Mouse (Mus musculus) intestine, embryonic 14.5 days (tissue): ENCODE results near the gene Mob3a. TPM values are rescaled to one million over a fixed set of nuclear protein-coding genes. Genes with fewer than 3 reads are reported as not detected.

ENCODE experiments used
- ATAC-seq: fragments of 200-750 bp; cut with Nextera tagmentation; replicated peaks from 2 replicates; pipeline ENCODE4 v1.8.0; 2017; ENCODE audit warnings: low read depth, moderate number of reproducible peaks, moderate TSS enrichment, moderate library complexity; ENCODE audit not compliant: low FRiP score, low TSS enrichment
- DNase-seq: peaks from one replicate; pipeline ENCODE4 v3.0.0-alpha.2; 2018; ENCODE audit warnings: low spot score
- H3K27ac ChIP-seq: fragments of 300-500 bp; sonication (generic); 2 replicates; pipeline ENCODE4 v1.5.1; 2014; ENCODE audit warnings: low read depth, mild to moderate bottlenecking, control low read depth
- H3K27me3 ChIP-seq: fragments of 300-500 bp; sonication (generic); replicated peaks from 2 replicates; pipeline ENCODE4 v1.6.1; 2014; ENCODE audit warnings: low read length, control low read depth; ENCODE audit not compliant: control insufficient read depth, insufficient read depth
- H3K36me3 ChIP-seq: fragments of 300-500 bp; sonication (generic); 2 replicates; pipeline ENCODE4 v1.6.1; 2014; ENCODE audit warnings: low read length, control low read depth; ENCODE audit not compliant: control insufficient read depth, insufficient read depth
- H3K4me1 ChIP-seq: fragments of 300-500 bp; sonication (generic); replicated peaks from 2 replicates; pipeline ENCODE4 v1.6.1; 2014; ENCODE audit warnings: low read length, control low read depth, mixed read lengths; ENCODE audit not compliant: control insufficient read depth, insufficient read depth
- H3K4me2 ChIP-seq: fragments of 300-500 bp; sonication (generic); 2 replicates; pipeline ENCODE4 v1.6.1; 2014; ENCODE audit warnings: low read length
- H3K4me3 ChIP-seq: fragments of 300-500 bp; sonication (generic); 2 replicates; pipeline ENCODE4 v1.5.1; 2014; ENCODE audit warnings: low read depth, low read length, control low read depth, mixed read lengths
- H3K9ac ChIP-seq: fragments of 300-500 bp; sonication (generic); 2 replicates; pipeline ENCODE4 v1.6.1; 2014; ENCODE audit warnings: mild to moderate bottlenecking, low read length
- H3K9me3 ChIP-seq: fragments of 300-500 bp; sonication (generic); 2 replicates; pipeline ENCODE4 v1.6.1; 2016; ENCODE audit warnings: low read length, control low read depth; ENCODE audit not compliant: control insufficient read depth
- WGBS: fragments of 180-500 bp; shearing (Covaris S2); extraction: QIAGEN DNeasy Blood & Tissue Kit; methylation state at CpG from one replicate; pipeline ENCODE4 v1.1.7; 2014; 5-methylcytosine and 5-hydroxymethylcytosine counted together
- polyA plus RNA-seq: library from polyadenylated mRNA; unstranded; fragments of >200 nt; fragmentation: Nextera tagmentation; extraction: Ambion mirVana; gene quantifications from 2 replicates; pipeline ENCODE4 v1.2.1, GENCODE M21; 2014

Mob3a gene
- polyA plus RNA-seq, 1 experiment from 2014 or later: 38.6 TPM

DNA sequence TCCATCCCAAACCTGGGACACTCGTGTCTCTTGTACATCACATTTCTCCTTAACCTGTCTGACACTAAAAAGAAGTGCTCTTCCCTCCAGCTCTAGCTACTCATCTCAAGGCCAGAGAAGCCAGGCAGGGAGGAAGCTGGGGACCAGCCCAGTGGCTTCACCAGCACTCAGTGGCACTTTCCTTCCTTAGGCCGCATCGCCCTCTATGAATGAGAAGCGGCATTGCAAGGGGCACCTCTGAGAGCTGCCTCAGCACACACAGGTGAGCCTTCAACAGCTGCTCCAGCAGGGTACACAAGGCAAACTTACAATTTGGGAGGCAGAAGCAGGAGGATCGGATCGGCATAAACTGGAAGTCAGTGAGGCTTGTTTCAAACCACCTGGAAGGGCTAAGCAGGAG is 17.6 kb downstream of the Mob3a start:
- peaks cover 32% of the 10 kb centered on the region for H3K36me3 ChIP-seq
- H3K27ac ChIP-seq: no peak overlapping the region
- DNase-seq (no peak), ATAC-seq (no peak)
- WGBS: 59% methylated on average over 6 of the region's 6 CpGs
- H3K9me3 ChIP-seq: no peaks in the 10 kb centered on the region
- no peak overlapping the region for H3K4me3 ChIP-seq
- no peak overlapping the region for H3K9ac ChIP-seq
- no peaks in the 10 kb centered on the region for H3K4me1 ChIP-seq
- H3K27me3 ChIP-seq: no peaks in the 10 kb centered on the region
- no peak overlapping the region for H3K4me2 ChIP-seq

- H3K9ac ChIP-seq: no peak overlapping the region
- H3K9me3 ChIP-seq: no peaks in the 10 kb centered on the region
- ATAC-seq (no peak), DNase-seq (no peak)
- no peak overlapping the region for H3K27ac ChIP-seq
- H3K27me3 ChIP-seq: no peaks in the 10 kb centered on the region
- H3K4me3 ChIP-seq: no peak overlapping the region
- peaks cover 28% of the 10 kb centered on the region for H3K36me3 ChIP-seq
- H3K4me2 ChIP-seq: no peak overlapping the region
- peaks cover 4% of the 10 kb centered on the region for H3K4me1 ChIP-seq
- 95% methylated on average over 1 of the region's 1 CpGs for WGBS
Measured at GRCm38 (mm10) chr10:80683647-80684046, 18.1 kb downstream of the Mob3a start.

DNA sequence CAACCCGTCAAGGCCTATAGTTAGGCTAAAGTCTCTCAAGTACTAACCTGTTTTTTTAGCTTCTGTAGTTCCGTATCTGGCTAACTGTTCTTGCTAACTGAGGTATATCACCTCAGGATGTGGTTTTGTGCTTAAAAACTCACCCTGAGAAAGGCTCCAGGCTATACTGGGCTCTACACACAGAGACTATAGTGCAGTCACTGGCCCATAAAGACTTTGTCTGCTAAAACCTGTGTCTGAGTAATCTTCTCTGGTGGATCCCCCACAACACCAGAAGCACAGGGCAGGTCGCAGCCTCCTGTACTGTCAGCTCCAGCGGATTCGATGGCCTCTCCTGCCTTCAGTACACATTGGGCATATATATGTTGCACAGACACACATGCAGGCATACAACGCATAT is 19.8 kb downstream of the Mob3a start:
- Histone ChIP-seq H3K27ac (no peak overlapping the region), H3K4me3 (no peak overlapping the region), H3K36me3 (peaks cover 20% of the 10 kb centered on the region), H3K9me3 (no peaks in the 10 kb centered on the region), H3K4me2 (no peak overlapping the region), H3K4me1 (peaks cover 21% of the 10 kb centered on the region), H3K27me3 (no peaks in the 10 kb centered on the region), H3K9ac (no peak overlapping the region)
- DNase-seq (no peak), ATAC-seq (no peak)
- 91% methylated on average over 6 of the region's 6 CpGs for WGBS

- DNase-seq: no peak
- H3K36me3 ChIP-seq: peaks cover 3% of the 10 kb centered on the region; the same call in 1 of the 2 replicates
- 81% methylated on average over 2 of the region's 2 CpGs for WGBS
- no peak overlapping the region for H3K4me2 ChIP-seq
- no peak overlapping the region for H3K9ac ChIP-seq
- H3K27me3 ChIP-seq: no peaks in the 10 kb centered on the region
- H3K27ac ChIP-seq: no peak overlapping the region
- peaks cover 22% of the 10 kb centered on the region for H3K4me1 ChIP-seq
- H3K4me3 ChIP-seq: no peak overlapping the region
- H3K9me3 ChIP-seq: no peaks in the 10 kb centered on the region
- ATAC-seq: no peak
Measured at GRCm38 (mm10) chr10:80680260-80680696, 21.5 kb downstream of the Mob3a start.

DNA sequence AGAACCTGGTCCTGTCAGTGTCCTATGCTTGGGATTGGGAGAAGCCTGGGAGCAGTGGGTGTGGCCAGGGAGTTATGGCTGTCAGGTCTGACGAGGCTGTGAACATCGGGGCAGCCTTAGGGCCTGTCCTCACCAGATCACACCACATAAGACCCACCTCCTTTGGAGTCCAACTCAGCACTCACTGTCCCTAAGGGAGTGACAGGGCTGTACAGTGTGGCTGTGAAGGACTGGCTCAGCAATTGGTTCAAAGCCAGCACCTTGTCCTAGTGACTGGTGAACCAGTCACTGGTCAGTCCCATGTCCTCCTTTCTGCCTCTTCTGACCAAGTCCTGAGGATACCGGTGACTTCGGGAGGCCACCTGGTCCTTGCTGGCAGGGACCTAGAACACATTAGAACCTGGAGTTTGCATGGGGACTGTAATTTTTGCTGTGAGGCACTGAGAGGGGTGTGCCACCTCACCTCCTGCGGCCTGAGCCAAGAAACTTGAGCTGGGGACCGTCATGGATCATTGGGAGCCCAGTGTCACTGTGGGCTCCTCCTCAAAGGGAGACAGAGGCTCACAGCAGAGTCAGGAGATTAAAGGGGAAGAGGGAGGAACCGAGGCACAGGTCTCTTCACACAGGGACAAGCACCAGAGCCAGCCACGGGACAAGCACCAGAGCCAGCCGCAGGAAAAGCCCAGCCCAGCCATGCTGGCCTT is 22.1 kb downstream of the Mob3a start:
- Histone ChIP-seq H3K27me3 (no peaks in the 10 kb centered on the region), H3K4me2 (no peak overlapping the region), H3K36me3 (no peaks in the 10 kb centered on the region), H3K27ac (no peak overlapping the region), H3K4me1 (peaks cover 26% of the 10 kb centered on the region), H3K4me3 (no peak overlapping the region), H3K9ac (no peak overlapping the region), H3K9me3 (no peaks in the 10 kb centered on the region)
- DNase-seq (no peak), ATAC-seq (no peak)
- 63% methylated on average over 9 of the region's 9 CpGs for WGBS

DNA sequence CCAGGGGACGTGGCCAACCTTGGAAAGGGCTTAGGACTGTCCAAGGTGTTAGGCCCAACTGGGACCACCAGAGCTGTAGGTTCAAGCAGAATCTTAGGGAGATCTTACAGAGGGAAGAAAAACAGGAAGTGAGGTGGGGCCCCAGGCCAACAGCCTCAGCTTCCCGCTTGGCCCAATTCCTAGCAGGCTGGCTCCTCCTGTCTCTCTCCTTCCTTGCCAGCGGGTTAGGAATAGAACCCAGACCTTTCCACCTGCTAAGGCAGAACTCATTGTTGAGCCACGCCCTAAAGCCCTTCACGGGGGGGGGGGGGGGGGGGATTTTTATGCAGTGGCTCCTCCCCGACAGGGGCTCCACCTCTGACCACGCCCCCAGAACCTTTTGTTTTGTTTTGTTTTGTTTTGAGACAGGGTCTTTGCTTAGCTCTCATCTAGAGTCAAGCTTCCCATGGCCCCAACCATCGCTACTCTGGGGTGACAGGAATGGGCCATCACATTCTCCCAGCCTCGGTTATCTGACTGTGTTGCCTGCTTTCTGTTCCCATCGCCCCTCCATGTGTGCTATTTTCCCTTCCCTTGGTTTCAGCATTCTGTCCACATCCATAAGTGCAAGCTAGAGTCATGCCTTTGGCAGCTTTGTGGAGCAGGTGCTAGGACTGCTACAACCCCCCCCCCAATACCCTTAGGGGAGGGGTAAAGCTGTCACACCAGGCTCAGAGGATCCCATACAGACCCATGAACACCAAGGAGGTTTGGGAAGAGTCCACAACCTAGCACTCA is 23.0 kb downstream of the Mob3a start:
- no peak for DNase-seq
- 58% methylated on average over 10 of the region's 10 CpGs for WGBS
- Histone ChIP-seq H3K4me2 (peak overlapping the region; percentile 87), H3K9ac (no peak overlapping the region), H3K9me3 (no peaks in the 10 kb centered on the region), H3K4me3 (no peak overlapping the region), H3K4me1 (peaks cover 36% of the 10 kb centered on the region), H3K36me3 (no peaks in the 10 kb centered on the region), H3K27me3 (no peaks in the 10 kb centered on the region), H3K27ac (peak overlapping the region; percentile 97)
- no peak for ATAC-seq

GRCm38 (mm10) chr10:80677942-80678436 is 23.8 kb downstream of the Mob3a start, which contains the start of gene Mknk2:
Gene Mknk2, minus strand, starts transcription at chr10:80678112.
- Histone ChIP-seq H3K9ac (peak within 1 kb of the TSS; percentile 54), H3K4me1 (peaks cover 43% of the 10 kb centered on the region), H3K4me3 (peak within 1 kb of the TSS; percentile 73), H3K27ac (peak within 1 kb of the TSS; percentile 97), H3K36me3 (0 out of 2 replicates have a peak, but pooled peaks cover 3% of the 10 kb centered on the region), H3K4me2 (peak within 1 kb of the TSS; percentile 87), H3K9me3 (no peaks in the 10 kb centered on the region), H3K27me3 (no peaks in the 10 kb centered on the region)
- DNase-seq (peak; percentile 69), ATAC-seq (no peak)
- WGBS: 13% methylated on average over 8 of the region's 8 CpGs

DNA sequence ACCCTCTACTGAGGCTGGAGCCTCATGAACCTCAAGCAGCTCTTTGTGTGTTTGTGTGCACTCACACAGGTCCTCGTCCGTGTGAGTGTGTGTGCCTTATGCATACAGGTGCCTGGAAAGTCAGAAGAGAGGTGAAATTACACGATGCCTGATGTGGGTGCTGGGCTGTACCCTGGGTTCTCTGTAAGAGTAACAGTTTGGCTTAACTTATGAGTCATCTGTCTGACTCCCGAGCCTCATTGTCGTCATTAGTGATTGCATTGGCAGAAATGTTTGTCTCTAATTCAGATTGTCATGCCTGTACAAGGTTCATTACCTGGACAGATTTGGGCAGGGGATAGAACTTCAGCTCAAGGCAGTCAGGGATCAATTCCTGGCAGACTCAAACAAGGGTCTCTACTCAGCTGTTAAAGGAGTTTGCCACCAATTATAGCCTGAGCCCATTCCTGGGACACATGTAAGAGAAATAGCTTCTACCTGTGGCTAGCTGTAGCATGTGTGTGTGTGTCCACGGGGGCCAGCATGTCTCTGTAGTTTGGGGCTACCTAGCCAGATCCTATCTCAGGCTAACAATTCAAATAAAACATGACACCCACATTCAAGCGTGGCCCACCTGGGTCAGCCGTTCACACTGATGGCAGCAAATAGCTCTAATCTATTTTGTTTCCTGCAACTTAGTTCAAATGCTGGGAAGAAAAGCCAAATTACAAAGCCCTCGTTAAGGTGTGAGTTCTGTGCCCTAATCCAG is 24.5 kb downstream of the Mob3a start:
- Histone ChIP-seq H3K27me3 (no peaks in the 10 kb centered on the region), H3K4me3 (peak overlapping the region; percentile 73), H3K4me1 (peaks cover 43% of the 10 kb centered on the region), H3K9me3 (no peaks in the 10 kb centered on the region), H3K36me3 (peaks cover 10% of the 10 kb centered on the region; the same call in 1 of the 2 replicates), H3K27ac (peak overlapping the region; percentile 97), H3K4me2 (peak overlapping the region; percentile 87), H3K9ac (peak overlapping the region; percentile 54)
- DNase-seq (no peak), ATAC-seq (no peak)
- WGBS: 29% methylated on average over 9 of the region's 9 CpGs
